Mouse (Mus musculus) ES-Bruce4 (cell line): ENCODE results near the gene Agmat. TPM values are rescaled to one million over a fixed set of nuclear protein-coding genes. Genes with fewer than 3 reads are reported as not detected.

Experiments
- H3K27ac ChIP-seq: 2 replicates; pipeline ENCODE4 v1.5.1; 2012; ENCODE audit warnings: low read length, inconsistent platforms; ENCODE audit not compliant: insufficient read depth
- H3K27me3 ChIP-seq: 2 replicates; pipeline ENCODE4 v1.6.1; 2012; ENCODE audit warnings: mild to moderate bottlenecking, low read length, inconsistent platforms; ENCODE audit not compliant: control insufficient read depth, poor library complexity, insufficient read depth, severe bottlenecking
- H3K36me3 ChIP-seq: 2 replicates; pipeline ENCODE4 v1.6.1; 2012; ENCODE audit warnings: inconsistent platforms, mild to moderate bottlenecking, low read length, moderate library complexity; ENCODE audit not compliant: control insufficient read depth, poor library complexity, insufficient read depth, severe bottlenecking
- H3K4me1 ChIP-seq: one replicate; pipeline ENCODE4 v1.8.1; 2011; ENCODE audit warnings: low read length; ENCODE audit not compliant: control insufficient read depth, insufficient read depth
- H3K4me3 ChIP-seq: 2 replicates; pipeline ENCODE4 v1.5.1; 2011; ENCODE audit warnings: low read depth, mild to moderate bottlenecking, low read length
- H3K9ac ChIP-seq: 2 replicates; pipeline ENCODE4 v1.6.1; 2012; ENCODE audit warnings: low read depth, mild to moderate bottlenecking, inconsistent platforms; ENCODE audit not compliant: poor library complexity, severe bottlenecking
- H3K9me3 ChIP-seq: replicated peaks from 2 replicates; pipeline ENCODE4 v1.6.1; 2012; ENCODE audit warnings: mild to moderate bottlenecking, low read length, inconsistent platforms; ENCODE audit not compliant: control insufficient read depth, poor library complexity, insufficient read depth, severe bottlenecking
- CTCF ChIP-seq: IDR thresholded peaks from one replicate; pipeline ENCODE4 v1.8.1; 2011; ENCODE audit warnings: low read depth, low read length
- EP300 ChIP-seq: IDR thresholded peaks from 2 replicates; pipeline ENCODE4 v1.6.1; 2011; ENCODE audit warnings: low read depth, low read length; ENCODE audit not compliant: insufficient read depth
- POLR2A ChIP-seq: IDR thresholded peaks from one replicate; pipeline ENCODE4 v1.8.1; 2011; ENCODE audit warnings: low read length; ENCODE audit not compliant: insufficient read depth
- polyA plus RNA-seq: library from polyadenylated mRNA; stranded (reverse); fragments of >200 nt; gene quantifications from 2 replicates; pipeline ENCODE4 v1.2.4, GENCODE M21; 2011; ENCODE audit warnings: low read depth; ENCODE audit not compliant: missing spikeins, insufficient read depth, insufficient read length

Gene Agmat
- polyA plus RNA-seq, 1 experiment, result not detected

GRCm38 (mm10) chr4:141730401-141730800 is 16.1 kb upstream of the Agmat start:
- Histone ChIP-seq H3K4me3 (peak overlapping the region; percentile 17; the same call in 1 of the 2 replicates), H3K36me3 (no peaks in the 10 kb centered on the region), H3K27ac (no peak overlapping the region), H3K9ac (no peak overlapping the region), H3K9me3 (no peaks in the 10 kb centered on the region), H3K27me3 (no peaks in the 10 kb centered on the region), H3K4me1 (peaks cover 2% of the 10 kb centered on the region)
- no peak for TF ChIP-seq EP300
- TF ChIP-seq CTCF, result no peak
- no peak for TF ChIP-seq POLR2A

DNA sequence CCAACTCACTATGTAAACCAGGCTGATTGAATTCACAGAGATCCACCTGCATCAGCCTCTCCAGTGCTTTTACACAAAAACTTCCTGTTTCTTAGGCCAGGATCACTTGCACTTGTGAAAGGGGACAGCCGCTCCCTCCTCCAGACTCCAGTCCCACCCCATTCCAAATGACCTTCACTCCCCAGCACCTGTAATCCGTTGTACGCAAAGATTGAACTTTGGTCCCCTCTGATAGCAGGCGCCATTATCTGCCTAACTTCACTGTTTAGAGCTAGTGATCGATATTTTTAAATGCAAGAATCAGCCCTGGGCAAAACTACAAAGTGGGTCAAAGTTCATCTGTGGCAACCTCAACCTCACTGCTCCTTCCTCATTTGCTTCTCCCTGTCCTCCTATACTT is 14.7 kb upstream of the Agmat start:
- Histone ChIP-seq H3K4me1 (peaks cover 2% of the 10 kb centered on the region), H3K4me3 (no peak overlapping the region), H3K27ac (no peak overlapping the region), H3K9me3 (no peaks in the 10 kb centered on the region), H3K9ac (no peak overlapping the region), H3K27me3 (no peaks in the 10 kb centered on the region), H3K36me3 (no peaks in the 10 kb centered on the region)
- TF ChIP-seq EP300 (no peak), CTCF (no peak), POLR2A (no peak)

DNA sequence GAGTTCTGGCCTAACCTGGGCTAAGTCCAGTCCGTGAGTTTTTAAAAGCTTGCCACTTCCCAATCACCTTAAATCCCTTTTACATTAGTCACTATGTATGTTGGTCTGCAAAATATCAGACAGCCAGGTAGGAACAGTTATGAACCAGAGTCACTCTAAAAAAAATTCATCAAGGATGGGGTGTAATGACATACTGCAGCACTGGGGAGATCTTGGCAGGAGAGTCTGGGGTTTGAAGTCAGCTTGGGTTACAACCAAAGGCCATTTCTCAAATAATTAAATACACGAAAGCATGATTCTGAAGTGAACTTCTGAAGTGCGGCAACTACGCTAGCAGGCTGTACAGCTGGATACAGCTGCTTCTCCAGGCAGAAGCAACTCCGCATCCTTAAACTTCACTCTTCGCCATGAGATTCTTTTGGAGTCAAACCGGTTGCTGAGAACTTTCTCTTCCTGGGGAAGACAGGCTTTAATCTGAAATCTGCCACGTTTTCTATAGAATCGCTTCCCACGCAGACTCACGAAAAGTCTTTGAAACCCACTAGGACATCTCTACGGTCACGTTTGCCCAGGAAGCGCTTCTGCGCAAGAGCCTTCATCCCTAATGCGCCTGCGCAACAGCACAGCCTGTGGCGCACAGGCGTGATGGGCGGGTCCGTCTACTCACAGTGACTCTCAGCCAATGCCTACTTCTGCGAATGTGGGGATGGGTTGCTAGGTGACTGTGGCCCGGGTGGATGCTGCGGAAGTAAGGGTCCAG is 11.8 kb upstream of the Agmat start:
- TF ChIP-seq EP300 (no peak), POLR2A (peak; percentile 34)
- H3K4me3 ChIP-seq, result peak overlapping the region; percentile 39
- no peaks in the 10 kb centered on the region for H3K27me3 ChIP-seq
- H3K9me3 ChIP-seq, result no peaks in the 10 kb centered on the region
- H3K4me1 ChIP-seq, result peaks cover 2% of the 10 kb centered on the region
- no peaks in the 10 kb centered on the region for H3K36me3 ChIP-seq
- peak overlapping the region; percentile 14; the same call in 1 of the 2 replicates for H3K9ac ChIP-seq
- no peak overlapping the region for H3K27ac ChIP-seq

- peaks cover 2% of the 10 kb centered on the region for H3K4me1 ChIP-seq
- TF ChIP-seq EP300 (no peak), POLR2A (no peak), CTCF (no peak)
Observed at GRCm38 (mm10) chr4:141735206-141735560, 11.3 kb upstream of the Agmat start.

GRCm38 (mm10) chr4:141736856-141737255 is 9.6 kb upstream of the Agmat start:
- Histone ChIP-seq H3K4me3 (no peak overlapping the region), H3K9ac (no peak overlapping the region), H3K4me1 (peaks cover 2% of the 10 kb centered on the region), H3K9me3 (no peaks in the 10 kb centered on the region), H3K27ac (no peak overlapping the region), H3K36me3 (no peaks in the 10 kb centered on the region), H3K27me3 (no peaks in the 10 kb centered on the region)
- TF ChIP-seq EP300, result no peak
- no peak for TF ChIP-seq CTCF
- no peak for TF ChIP-seq POLR2A

More at GRCm38 (mm10) chr4:141735206-141735560, 11.3 kb upstream of the Agmat start:
- H3K9ac ChIP-seq, result no peak overlapping the region
- H3K4me3 ChIP-seq, result peak overlapping the region; percentile 35
- H3K27me3 ChIP-seq, result no peaks in the 10 kb centered on the region
- H3K36me3 ChIP-seq, result no peaks in the 10 kb centered on the region
- no peak overlapping the region for H3K27ac ChIP-seq
- no peaks in the 10 kb centered on the region for H3K9me3 ChIP-seq

DNA sequence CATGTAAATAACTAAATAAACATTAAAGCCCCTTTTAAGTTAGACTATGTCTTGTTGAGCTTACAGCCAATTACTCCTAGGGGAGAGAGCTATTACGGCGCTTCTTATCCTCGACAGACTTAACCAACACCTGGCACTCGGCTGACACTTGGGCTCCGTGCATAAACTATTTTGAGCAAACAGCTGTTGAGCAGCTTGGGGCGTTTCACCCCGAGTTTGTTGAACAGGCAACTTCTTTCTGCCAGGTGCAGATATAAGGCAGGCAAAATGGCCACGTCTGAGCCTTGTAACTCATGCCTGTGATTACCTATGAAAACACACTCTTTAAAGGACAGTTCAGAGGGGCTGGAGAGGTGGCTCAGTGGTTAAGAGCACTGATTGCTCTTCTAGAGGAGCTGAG is 8.5 kb upstream of the Agmat start:
- Histone ChIP-seq H3K4me3 (no peak overlapping the region), H3K9ac (no peak overlapping the region), H3K36me3 (no peaks in the 10 kb centered on the region), H3K9me3 (peaks cover 4% of the 10 kb centered on the region), H3K4me1 (peaks cover 2% of the 10 kb centered on the region), H3K27me3 (no peaks in the 10 kb centered on the region), H3K27ac (no peak overlapping the region)
- no peak for TF ChIP-seq CTCF
